Mouse (Mus musculus): ENCODE measurements around the gene Map3k13. TPM values are rescaled to one million over a fixed set of nuclear protein-coding genes. Genes with fewer than 3 reads are reported as not detected.
A peak's percentile ranks its signal among the peaks of the same experiment; 100 is the strongest.

The Map3k13 gene
- polyA plus RNA-seq, 1 experiment from 2014 or later, result 5.7 TPM

DNA sequence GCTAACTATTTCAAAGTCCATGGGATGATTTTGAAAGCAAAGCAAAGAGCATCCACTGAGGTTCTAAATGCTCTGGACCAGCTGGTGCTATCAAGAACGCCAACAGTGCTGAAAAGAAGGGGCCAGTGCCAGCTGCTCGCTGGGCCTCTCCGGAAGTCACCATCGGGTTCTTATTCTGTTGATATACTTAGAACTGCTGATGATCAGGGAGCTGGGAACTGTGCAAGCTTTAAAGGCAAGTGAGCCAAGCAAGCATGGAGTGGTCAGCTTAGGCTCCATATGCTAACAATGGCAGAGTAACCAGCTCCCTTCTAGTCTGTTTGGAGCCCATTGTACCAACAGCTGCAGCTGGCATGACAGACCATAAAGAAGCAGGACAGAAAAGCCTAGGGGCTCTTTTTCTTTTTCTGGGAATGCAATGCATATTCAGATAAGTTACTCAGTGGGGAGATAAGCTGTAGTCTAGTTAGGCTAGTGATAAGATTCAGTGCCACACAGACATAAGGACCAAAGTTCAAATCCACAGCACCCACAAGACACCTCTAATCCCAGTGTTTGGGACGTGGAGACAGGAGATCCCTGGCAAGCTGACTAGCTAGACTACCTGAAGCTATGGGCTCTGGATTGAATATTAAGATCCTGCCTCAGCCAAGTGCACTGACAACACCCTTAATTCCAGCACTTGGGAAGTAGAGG is 60.6 kb downstream of the Map3k13 start:
- H3K4me3 ChIP-seq (replicated peaks; ENCODE audit: low read length), result no peak overlapping the region
- no peak for ATAC-seq
- no peaks in the 10 kb centered on the region for H3K9me3 ChIP-seq (ENCODE audit: control insufficient read depth, low read length)
- H3K4me2 ChIP-seq (ENCODE audit: low read length), result no peak overlapping the region
- WGBS, result 57% methylated on average over 5 of the region's 5 CpGs
- no peak overlapping the region for H3K9ac ChIP-seq (replicated peaks; ENCODE audit: low read depth, low read length)
- H3K4me1 ChIP-seq (replicated peaks; ENCODE audit: control insufficient read depth, insufficient read depth, low read length), result peaks cover 28% of the 10 kb centered on the region
- no peaks in the 10 kb centered on the region for H3K36me3 ChIP-seq (ENCODE audit: control insufficient read depth, insufficient read depth)
- H3K27ac ChIP-seq (ENCODE audit: low read length), result peak overlapping the region; percentile 73; the same call in 1 of the 2 replicates
- H3K27me3 ChIP-seq (replicated peaks; ENCODE audit: control insufficient read depth, insufficient read depth, low read length), result no peaks in the 10 kb centered on the region

GRCm38 (mm10) chr16:21856134-21856533 is 62.0 kb downstream of the Map3k13 start:
- Histone ChIP-seq H3K9me3 (ENCODE audit: control insufficient read depth, low read length) (no peaks in the 10 kb centered on the region), H3K27ac (ENCODE audit: low read length) (peak overlapping the region; percentile 59)
- WGBS, result 49% methylated on average over 5 of the region's 5 CpGs

GRCm38 (mm10) chr16:21857126-21857644 is 63.0 kb downstream of the Map3k13 start:
- no peaks in the 10 kb centered on the region for H3K36me3 ChIP-seq (ENCODE audit: control insufficient read depth, insufficient read depth)
- ATAC-seq, result no peak
- H3K4me2 ChIP-seq (ENCODE audit: low read length), result no peak overlapping the region
- H3K4me1 ChIP-seq (replicated peaks; ENCODE audit: control insufficient read depth, insufficient read depth, low read length), result peaks cover 28% of the 10 kb centered on the region
- WGBS, result 32% methylated on average over 4 of the region's 4 CpGs
- H3K9me3 ChIP-seq (ENCODE audit: control insufficient read depth, low read length), result no peaks in the 10 kb centered on the region; the same call in 1 of the 2 replicates
- H3K9ac ChIP-seq (replicated peaks; ENCODE audit: low read depth, low read length), result no peak overlapping the region
- H3K4me3 ChIP-seq (replicated peaks; ENCODE audit: low read length), result no peak overlapping the region
- H3K27me3 ChIP-seq (replicated peaks; ENCODE audit: control insufficient read depth, insufficient read depth, low read length), result no peaks in the 10 kb centered on the region
- no peak overlapping the region for H3K27ac ChIP-seq (ENCODE audit: low read length)

More at GRCm38 (mm10) chr16:21856134-21856533, 62.0 kb downstream of the Map3k13 start:
- peak; percentile 70 for ATAC-seq
- peaks cover 28% of the 10 kb centered on the region for H3K4me1 ChIP-seq (replicated peaks; ENCODE audit: control insufficient read depth, insufficient read depth, low read length)
- no peaks in the 10 kb centered on the region for H3K36me3 ChIP-seq (ENCODE audit: control insufficient read depth, insufficient read depth)
- no peak overlapping the region for H3K4me3 ChIP-seq (replicated peaks; ENCODE audit: low read length)
- no peak overlapping the region for H3K4me2 ChIP-seq (ENCODE audit: low read length)
- H3K27me3 ChIP-seq (replicated peaks; ENCODE audit: control insufficient read depth, insufficient read depth, low read length), result no peaks in the 10 kb centered on the region
- no peak overlapping the region for H3K9ac ChIP-seq (replicated peaks; ENCODE audit: low read depth, low read length)

- Histone ChIP-seq H3K4me1 (replicated peaks; ENCODE audit: control insufficient read depth, insufficient read depth, low read length) (peaks cover 25% of the 10 kb centered on the region), H3K4me2 (ENCODE audit: low read length) (no peak overlapping the region), H3K9me3 (ENCODE audit: control insufficient read depth, low read length) (no peaks in the 10 kb centered on the region; the same call in 1 of the 2 replicates), H3K27ac (ENCODE audit: low read length) (no peak overlapping the region), H3K27me3 (replicated peaks; ENCODE audit: control insufficient read depth, insufficient read depth, low read length) (no peaks in the 10 kb centered on the region), H3K36me3 (ENCODE audit: control insufficient read depth, insufficient read depth) (no peaks in the 10 kb centered on the region), H3K4me3 (replicated peaks; ENCODE audit: low read length) (no peak overlapping the region), H3K9ac (replicated peaks; ENCODE audit: low read depth, low read length) (no peak overlapping the region)
- ATAC-seq, result no peak
- 52% methylated on average over 6 of the region's 6 CpGs for WGBS
These were observed 64.0 kb downstream of the Map3k13 start for GRCm38 (mm10) chr16:21858163-21858562.

DNA sequence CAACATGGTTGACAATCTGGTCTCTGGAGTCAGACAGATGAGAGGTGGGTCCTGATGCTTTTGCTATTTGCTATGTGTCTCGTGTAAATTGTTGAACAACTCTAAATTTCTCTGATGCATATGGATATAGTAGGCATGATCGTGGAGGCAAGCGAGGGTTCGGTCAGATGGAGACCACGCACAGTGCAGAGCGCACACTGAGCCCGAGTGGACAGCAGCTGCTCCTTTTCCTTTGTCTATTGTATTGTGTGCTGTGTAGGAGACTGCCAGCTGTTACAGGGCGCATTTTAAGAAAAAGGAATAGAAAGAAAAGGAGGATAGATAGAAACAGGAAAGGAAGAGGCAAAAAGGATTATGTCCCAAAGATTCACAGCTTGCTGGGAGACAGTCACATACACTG is 64.7 kb downstream of the Map3k13 start:
- ATAC-seq, result no peak
- Histone ChIP-seq H3K9me3 (ENCODE audit: control insufficient read depth, low read length) (no peaks in the 10 kb centered on the region; the same call in 1 of the 2 replicates), H3K4me2 (ENCODE audit: low read length) (no peak overlapping the region), H3K4me1 (replicated peaks; ENCODE audit: control insufficient read depth, insufficient read depth, low read length) (peaks cover 19% of the 10 kb centered on the region), H3K27ac (ENCODE audit: low read length) (no peak overlapping the region), H3K36me3 (ENCODE audit: control insufficient read depth, insufficient read depth) (no peaks in the 10 kb centered on the region), H3K4me3 (replicated peaks; ENCODE audit: low read length) (no peak overlapping the region), H3K27me3 (replicated peaks; ENCODE audit: control insufficient read depth, insufficient read depth, low read length) (no peaks in the 10 kb centered on the region), H3K9ac (replicated peaks; ENCODE audit: low read depth, low read length) (no peak overlapping the region)
- 57% methylated on average over 8 of the region's 8 CpGs for WGBS

GRCm38 (mm10) chr16:21862448-21862847 is 68.3 kb downstream of the Map3k13 start:
- Histone ChIP-seq H3K9ac (replicated peaks; ENCODE audit: low read depth, low read length) (no peak overlapping the region), H3K9me3 (ENCODE audit: control insufficient read depth, low read length) (no peaks in the 10 kb centered on the region; the same call in 1 of the 2 replicates), H3K27ac (ENCODE audit: low read length) (no peak overlapping the region), H3K36me3 (ENCODE audit: control insufficient read depth, insufficient read depth) (no peaks in the 10 kb centered on the region), H3K4me3 (replicated peaks; ENCODE audit: low read length) (no peak overlapping the region), H3K27me3 (replicated peaks; ENCODE audit: control insufficient read depth, insufficient read depth, low read length) (no peaks in the 10 kb centered on the region), H3K4me2 (ENCODE audit: low read length) (no peak overlapping the region), H3K4me1 (replicated peaks; ENCODE audit: control insufficient read depth, insufficient read depth, low read length) (peaks cover 7% of the 10 kb centered on the region; the same call in 1 of the 2 replicates)
- no peak for ATAC-seq
- 85% methylated on average over 3 of the region's 3 CpGs for WGBS

- H3K27me3 ChIP-seq (replicated peaks; ENCODE audit: control insufficient read depth, insufficient read depth, low read length), result no peaks in the 10 kb centered on the region
- 44% methylated on average over 7 of the region's 7 CpGs for WGBS
- no peak overlapping the region for H3K4me3 ChIP-seq (replicated peaks; ENCODE audit: low read length)
- H3K36me3 ChIP-seq (ENCODE audit: control insufficient read depth, insufficient read depth), result no peaks in the 10 kb centered on the region
- no peak overlapping the region for H3K27ac ChIP-seq (ENCODE audit: low read length)
- peaks cover 7% of the 10 kb centered on the region; the same call in 1 of the 2 replicates for H3K4me1 ChIP-seq (replicated peaks; ENCODE audit: control insufficient read depth, insufficient read depth, low read length)
- H3K9me3 ChIP-seq (ENCODE audit: control insufficient read depth, low read length), result no peaks in the 10 kb centered on the region; the same call in 1 of the 2 replicates
- ATAC-seq, result no peak
- H3K9ac ChIP-seq (replicated peaks; ENCODE audit: low read depth, low read length), result no peak overlapping the region
- no peak overlapping the region for H3K4me2 ChIP-seq (ENCODE audit: low read length)
These were observed 71.3 kb downstream of the Map3k13 start for GRCm38 (mm10) chr16:21865250-21865982.

DNA sequence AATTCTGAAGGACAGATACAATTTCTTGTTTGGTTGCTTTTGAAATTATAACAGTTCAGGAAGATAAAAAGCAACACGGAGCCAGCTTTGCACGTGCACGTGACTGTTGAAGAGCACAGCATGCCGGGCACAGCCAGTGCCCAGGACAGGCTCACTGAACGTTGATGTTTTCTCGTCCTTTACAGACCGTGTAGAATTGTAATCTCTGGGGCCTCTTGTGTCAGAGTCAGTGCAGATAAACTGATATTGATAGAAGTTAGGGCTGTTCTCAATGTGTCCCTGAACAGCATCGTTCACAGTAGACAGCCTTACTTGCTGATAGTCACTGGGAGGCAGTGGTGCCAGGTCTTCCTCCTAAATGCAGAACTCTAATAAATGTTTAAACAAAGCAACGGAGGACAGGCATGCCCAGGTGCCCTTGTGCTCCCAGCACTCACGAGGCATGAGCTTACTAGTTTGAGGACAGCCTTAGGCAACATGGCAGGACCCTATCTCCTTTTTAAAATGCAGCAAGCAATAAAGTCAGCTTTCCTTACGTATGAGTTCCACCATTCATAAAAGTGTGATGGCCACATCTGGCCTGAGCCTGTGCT is 71.9 kb downstream of the Map3k13 start:
- no peaks in the 10 kb centered on the region for H3K36me3 ChIP-seq (ENCODE audit: control insufficient read depth, insufficient read depth)
- H3K4me3 ChIP-seq (replicated peaks; ENCODE audit: low read length), result no peak overlapping the region
- H3K27me3 ChIP-seq (replicated peaks; ENCODE audit: control insufficient read depth, insufficient read depth, low read length), result no peaks in the 10 kb centered on the region
- H3K4me1 ChIP-seq (replicated peaks; ENCODE audit: control insufficient read depth, insufficient read depth, low read length), result peaks cover 7% of the 10 kb centered on the region; the same call in 1 of the 2 replicates
- no peak for ATAC-seq
- H3K27ac ChIP-seq (ENCODE audit: low read length), result no peak overlapping the region
- H3K9me3 ChIP-seq (ENCODE audit: control insufficient read depth, low read length), result no peaks in the 10 kb centered on the region; the same call in 1 of the 2 replicates
- H3K4me2 ChIP-seq (ENCODE audit: low read length), result no peak overlapping the region
- 85% methylated on average over 11 of the region's 11 CpGs for WGBS
- H3K9ac ChIP-seq (replicated peaks; ENCODE audit: low read depth, low read length), result no peak overlapping the region

GRCm38 (mm10) chr16:21867727-21868126 is 73.6 kb downstream of the Map3k13 start:
- peaks cover 7% of the 10 kb centered on the region; the same call in 1 of the 2 replicates for H3K4me1 ChIP-seq (replicated peaks; ENCODE audit: control insufficient read depth, insufficient read depth, low read length)
- no peak for ATAC-seq
- H3K9me3 ChIP-seq (ENCODE audit: control insufficient read depth, low read length), result no peaks in the 10 kb centered on the region
- no peak overlapping the region for H3K4me2 ChIP-seq (ENCODE audit: low read length)
- H3K27ac ChIP-seq (ENCODE audit: low read length), result no peak overlapping the region
- H3K36me3 ChIP-seq (ENCODE audit: control insufficient read depth, insufficient read depth), result no peaks in the 10 kb centered on the region
- 69% methylated on average over 3 of the region's 3 CpGs for WGBS
- no peak overlapping the region for H3K9ac ChIP-seq (replicated peaks; ENCODE audit: low read depth, low read length)
- no peak overlapping the region for H3K4me3 ChIP-seq (replicated peaks; ENCODE audit: low read length)
- no peaks in the 10 kb centered on the region for H3K27me3 ChIP-seq (replicated peaks; ENCODE audit: control insufficient read depth, insufficient read depth, low read length)
